Mouse (Mus musculus) megakaryocyte, embryonic 14.5 days (primary cell): ENCODE results near the gene Rad17. TPM values are rescaled to one million over a fixed set of nuclear protein-coding genes. Genes with fewer than 3 reads are reported as not detected.

Experiments used
- H3K27me3 ChIP-seq: replicated peaks from 2 replicates; pipeline ENCODE3; 2012; ENCODE audit warnings: inconsistent platforms
- H3K36me3 ChIP-seq: replicated peaks from 2 replicates; pipeline ENCODE3; 2012; ENCODE audit warnings: low read length, inconsistent platforms, mixed read lengths
- H3K4me1 ChIP-seq: 2 replicates; pipeline ENCODE4 v1.6.1; 2012; ENCODE audit warnings: inconsistent platforms
- H3K4me3 ChIP-seq: replicated peaks from 2 replicates; pipeline ENCODE3; 2012; ENCODE audit warnings: moderate library complexity, mild to moderate bottlenecking, inconsistent platforms
- H3K9me3 ChIP-seq: 2 replicates; pipeline ENCODE4 v1.6.1; 2012; ENCODE audit warnings: inconsistent platforms
- FLI1 ChIP-seq: IDR thresholded peaks from 2 replicates; pipeline ENCODE4 v1.6.1; 2012; ENCODE audit warnings: low read length, inconsistent platforms, mixed read lengths
- GATA1 ChIP-seq: IDR thresholded peaks from 3 replicates; pipeline ENCODE4 v1.6.1; 2012; ENCODE audit warnings: mixed read lengths, low read length, inconsistent platforms, borderline replicate concordance
- polyA plus RNA-seq: library from polyadenylated mRNA; stranded (reverse); fragments of >175 nt; gene quantifications from 2 replicates; pipeline ENCODE4 v1.2.3, GENCODE M21; 2012; ENCODE audit warnings: low replicate concordance; ENCODE audit not compliant: insufficient read depth

The Rad17 gene
- polyA plus RNA-seq, 1 experiment = 17.2 TPM

- Histone ChIP-seq H3K4me3 (peak within 1 kb of the TSS; percentile 95), H3K27me3 (peaks cover 5% of the 10 kb centered on the region), H3K36me3 (peaks cover 26% of the 10 kb centered on the region), H3K4me1 (peaks cover 18% of the 10 kb centered on the region), H3K9me3 (peaks cover 4% of the 10 kb centered on the region; the same call in 1 of the 2 replicates)
- TF ChIP-seq GATA1 = no peak
- TF ChIP-seq FLI1 = no peak
Observed at GRCm38 (mm10) chr13:100669291-100670022, 18.6 kb upstream of the Rad17 start, which contains the start of gene Ccdc125. Gene Ccdc125 (plus strand): TSS chr13:100669717.

GRCm38 (mm10) chr13:100659864-100660456, 9.1 kb upstream of the Rad17 start:
- no peak overlapping the region for H3K4me3 ChIP-seq
- H3K36me3 ChIP-seq = peaks cover 44% of the 10 kb centered on the region
- H3K27me3 ChIP-seq = no peaks in the 10 kb centered on the region
- TF ChIP-seq GATA1 = no peak
- TF ChIP-seq FLI1 = no peak
- H3K4me1 ChIP-seq = peaks cover 5% of the 10 kb centered on the region
- H3K9me3 ChIP-seq = no peaks in the 10 kb centered on the region

- peaks cover 13% of the 10 kb centered on the region for H3K4me1 ChIP-seq
- TF ChIP-seq GATA1 (no peak), FLI1 (no peak)
- peaks cover 39% of the 10 kb centered on the region for H3K36me3 ChIP-seq
- no peak overlapping the region for H3K4me3 ChIP-seq
- H3K27me3 ChIP-seq = no peaks in the 10 kb centered on the region
- H3K9me3 ChIP-seq = no peaks in the 10 kb centered on the region
Observed at GRCm38 (mm10) chr13:100658091-100658490, 7.2 kb upstream of the Rad17 start.

- H3K9me3 ChIP-seq = no peaks in the 10 kb centered on the region
- H3K4me3 ChIP-seq = peak within 1 kb of the TSS; percentile 100
- H3K27me3 ChIP-seq = no peaks in the 10 kb centered on the region
- H3K36me3 ChIP-seq = peaks cover 37% of the 10 kb centered on the region
- TF ChIP-seq FLI1 (no peak), GATA1 (no peak)
- H3K4me1 ChIP-seq = peaks cover 17% of the 10 kb centered on the region
Observed at GRCm38 (mm10) chr13:100651439-100652186, 762 bp upstream of the Rad17 start, which contains the start of gene Taf9. Gene Taf9 (plus strand): TSS chr13:100651579.

GRCm38 (mm10) chr13:100648223-100648622, 2.6 kb downstream of the Rad17 start:
- no peak overlapping the region for H3K4me3 ChIP-seq

GRCm38 (mm10) chr13:100642471-100643209, 8.2 kb downstream of the Rad17 start:
- Histone ChIP-seq H3K4me3 (no peak overlapping the region), H3K27me3 (no peaks in the 10 kb centered on the region), H3K36me3 (peaks cover 94% of the 10 kb centered on the region), H3K4me1 (peaks cover 7% of the 10 kb centered on the region; the same call in 1 of the 2 replicates), H3K9me3 (no peaks in the 10 kb centered on the region)
- TF ChIP-seq FLI1 (no peak), GATA1 (no peak)

More at GRCm38 (mm10) chr13:100648223-100648622, 2.6 kb downstream of the Rad17 start:
- peaks cover 55% of the 10 kb centered on the region for H3K36me3 ChIP-seq
- TF ChIP-seq GATA1 = no peak
- no peak for TF ChIP-seq FLI1
- H3K4me1 ChIP-seq = peaks cover 9% of the 10 kb centered on the region
- H3K27me3 ChIP-seq = no peaks in the 10 kb centered on the region
- no peaks in the 10 kb centered on the region for H3K9me3 ChIP-seq

GRCm38 (mm10) chr13:100634106-100634691, 16.7 kb downstream of the Rad17 start:
- H3K4me3 ChIP-seq = peak overlapping the region; percentile 70
- peaks cover 80% of the 10 kb centered on the region for H3K36me3 ChIP-seq
- TF ChIP-seq GATA1 (no peak), FLI1 (no peak)
- H3K27me3 ChIP-seq = no peaks in the 10 kb centered on the region
- H3K4me1 ChIP-seq = peaks cover 25% of the 10 kb centered on the region
- H3K9me3 ChIP-seq = no peaks in the 10 kb centered on the region

- Histone ChIP-seq H3K4me3 (no peak overlapping the region), H3K36me3 (peaks cover 86% of the 10 kb centered on the region), H3K27me3 (no peaks in the 10 kb centered on the region), H3K4me1 (peaks cover 5% of the 10 kb centered on the region; the same call in 1 of the 2 replicates), H3K9me3 (no peaks in the 10 kb centered on the region)
- TF ChIP-seq GATA1 = no peak
Observed at GRCm38 (mm10) chr13:100622241-100622640, 28.6 kb downstream of the Rad17 start.

- TF ChIP-seq FLI1 (no peak), GATA1 (no peak)
- H3K27me3 ChIP-seq = no peaks in the 10 kb centered on the region
- peaks cover 45% of the 10 kb centered on the region for H3K36me3 ChIP-seq
- peaks cover 20% of the 10 kb centered on the region for H3K4me1 ChIP-seq
- H3K9me3 ChIP-seq = no peaks in the 10 kb centered on the region
- no peak overlapping the region for H3K4me3 ChIP-seq
Observed at GRCm38 (mm10) chr13:100617583-100617982, 33.3 kb downstream of the Rad17 start.
